Mouse (Mus musculus) heart, postnatal 0 days (tissue): ENCODE data around the gene Spata20. TPM values are rescaled to one million over a fixed set of nuclear protein-coding genes. Genes with fewer than 3 reads are reported as not detected.

ENCODE experiments used
- ATAC-seq: fragments of 200-750 bp; cut with Nextera tagmentation; 2 replicates; pipeline ENCODE4 v1.8.0; 2017; ENCODE audit warnings: low read depth, moderate number of reproducible peaks, moderate library complexity; ENCODE audit not compliant: insufficient read depth
- DNase-seq: peaks from one replicate; pipeline ENCODE4 v3.0.0-alpha.2; 2016; ENCODE audit warnings: low spot score
- H3K27ac ChIP-seq: fragments of 300-500 bp; sonication (generic); 2 replicates; pipeline ENCODE4 v1.5.1; 2014; ENCODE audit warnings: low read depth, mild to moderate bottlenecking
- H3K27me3 ChIP-seq: fragments of 300-500 bp; sonication (generic); 2 replicates; pipeline ENCODE4 v1.6.1; 2014; ENCODE audit warnings: low read length, mixed read lengths; ENCODE audit not compliant: control insufficient read depth, insufficient read depth
- H3K36me3 ChIP-seq: fragments of 300-500 bp; sonication (generic); replicated peaks from 2 replicates; pipeline ENCODE4 v1.6.1; 2014; ENCODE audit warnings: low read length, mixed read lengths; ENCODE audit not compliant: control insufficient read depth, insufficient read depth
- H3K4me1 ChIP-seq: fragments of 300-500 bp; sonication (generic); 2 replicates; pipeline ENCODE4 v1.6.1; 2014; ENCODE audit warnings: antibody characterized with exemption; ENCODE audit not compliant: control insufficient read depth, insufficient read depth
- H3K4me2 ChIP-seq: fragments of 300-500 bp; sonication (generic); 2 replicates; pipeline ENCODE4 v1.6.1; 2014; ENCODE audit warnings: low read depth, mild to moderate bottlenecking, low read length, moderate library complexity
- H3K4me3 ChIP-seq: fragments of 300-500 bp; sonication (generic); 2 replicates; pipeline ENCODE4 v1.5.1; 2014; ENCODE audit warnings: low read depth, low read length
- H3K9ac ChIP-seq: fragments of 300-500 bp; sonication (generic); replicated peaks from 2 replicates; pipeline ENCODE4 v1.6.1; 2014; ENCODE audit warnings: low read depth, low read length, mixed read lengths
- H3K9me3 ChIP-seq: fragments of 300-500 bp; sonication (generic); replicated peaks from 2 replicates; pipeline ENCODE4 v1.6.1; 2016; ENCODE audit warnings: low read length; ENCODE audit not compliant: control insufficient read depth
- CTCF ChIP-seq: IDR thresholded peaks from 2 replicates; pipeline ENCODE4 v1.5.1; 2016; ENCODE audit warnings: antibody characterized with exemption, control low read depth, low read depth
- EP300 ChIP-seq: IDR thresholded peaks from 2 replicates; pipeline ENCODE4 v1.6.1; 2016; ENCODE audit warnings: antibody characterized with exemption, low read depth
- WGBS: fragments of 180-500 bp; shearing (Covaris S2); extraction: QIAGEN DNeasy Blood & Tissue Kit; methylation state at CpG from one replicate; pipeline ENCODE4 v1.1.7; 2014; 5-methylcytosine and 5-hydroxymethylcytosine counted together
- polyA plus RNA-seq: library from polyadenylated mRNA; unstranded; fragments of >200 nt; fragmentation: Nextera tagmentation; extraction: Ambion mirVana; gene quantifications from 2 replicates; pipeline ENCODE4 v1.2.1, GENCODE M21; 2015
- total RNA-seq: library from RNA; depleted of rRNA; stranded (reverse); fragments of >200 nt; gene quantifications from 2 replicates; pipeline ENCODE4 v1.2.3, GENCODE M21; 2014; ENCODE audit warnings: low replicate concordance

Gene Spata20
- total and polyA plus RNA-seq, 2 experiments from 2014 or later = 0.56 TPM; not detected in 1

DNA sequence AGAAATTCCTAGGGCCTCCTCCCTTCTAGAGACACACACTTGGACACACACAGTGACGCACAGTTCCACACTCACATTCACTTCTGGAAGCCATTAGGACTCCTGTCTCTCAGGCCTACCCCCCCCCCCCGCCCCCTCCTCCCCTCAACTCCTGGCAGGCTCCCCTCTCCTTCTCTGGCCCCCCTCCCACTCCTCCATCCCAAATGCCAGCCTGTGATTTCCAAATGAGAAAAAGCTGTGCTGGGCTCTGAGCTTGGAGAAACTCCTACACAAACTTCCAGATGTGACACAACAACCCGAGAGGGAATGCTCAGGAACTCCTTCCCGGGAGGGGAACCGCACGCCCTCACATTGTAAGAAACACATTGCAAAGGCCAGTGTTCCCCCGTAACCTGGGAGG lies 15.6 kb downstream of the Spata20 start:
- no peak overlapping the region for H3K27ac ChIP-seq
- 49% methylated on average over 7 of the region's 7 CpGs for WGBS

DNA sequence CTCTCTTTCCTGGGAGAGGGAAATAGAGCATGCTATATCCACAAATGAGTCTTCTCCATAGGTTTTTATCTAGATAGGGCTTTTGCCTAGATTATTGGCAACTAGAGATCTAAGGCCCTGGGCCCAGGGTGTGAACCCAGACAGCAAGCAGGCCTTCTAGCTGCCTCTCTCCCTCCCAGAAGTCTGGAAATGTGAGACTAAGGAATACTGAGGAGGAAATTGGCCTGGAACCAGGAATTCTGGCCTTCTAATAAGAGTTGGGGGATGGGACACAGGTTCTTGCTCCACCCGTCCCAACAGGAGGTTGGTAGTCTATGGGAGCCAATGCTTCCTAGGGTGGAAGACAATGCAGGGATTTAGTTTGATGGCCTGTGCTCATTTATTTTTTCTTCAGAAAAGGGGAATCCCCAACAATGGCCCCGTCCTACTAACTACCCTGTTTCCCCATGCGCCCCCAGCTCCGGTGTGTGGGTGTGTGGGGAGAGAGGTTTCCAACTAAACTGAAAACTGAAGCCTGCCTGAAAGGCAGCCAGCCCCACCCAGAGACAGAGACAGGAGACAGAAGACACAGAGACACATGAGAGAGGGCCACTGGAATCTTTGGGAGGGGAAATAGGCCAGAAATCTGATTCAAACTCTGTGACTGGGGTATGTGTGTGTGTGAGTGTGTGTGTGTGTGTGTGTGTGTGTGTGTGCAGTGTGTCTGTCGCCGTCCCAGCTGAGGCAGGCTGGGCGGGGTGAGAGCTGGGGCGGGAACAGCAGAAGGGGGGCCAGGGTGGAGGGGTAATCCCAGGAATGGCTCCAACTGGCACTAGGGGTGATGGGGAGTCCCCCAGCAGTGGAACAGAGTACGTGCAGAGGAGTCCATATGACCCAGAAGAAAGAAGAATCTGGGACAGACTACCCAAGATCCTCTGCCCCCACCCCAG lies 16.6 kb downstream of the Spata20 start:
- no peak overlapping the region for H3K9ac ChIP-seq
- no peak overlapping the region for H3K4me3 ChIP-seq
- no peak for DNase-seq
- no peak for ATAC-seq
- no peak overlapping the region for H3K4me2 ChIP-seq
- TF ChIP-seq CTCF = no peak
- no peak for TF ChIP-seq EP300
- H3K36me3 ChIP-seq = no peaks in the 10 kb centered on the region
- H3K4me1 ChIP-seq = peaks cover 31% of the 10 kb centered on the region
- peaks cover 18% of the 10 kb centered on the region for H3K27me3 ChIP-seq
- H3K9me3 ChIP-seq = no peaks in the 10 kb centered on the region
- H3K27ac ChIP-seq = no peak overlapping the region
- 55% methylated on average over 9 of the region's 9 CpGs for WGBS

More for the DNA sequence above, 15.6 kb downstream of the Spata20 start:
- Histone ChIP-seq H3K9ac (no peak overlapping the region), H3K4me3 (no peak overlapping the region), H3K4me1 (peaks cover 25% of the 10 kb centered on the region), H3K9me3 (no peaks in the 10 kb centered on the region), H3K4me2 (no peak overlapping the region), H3K27me3 (peaks cover 28% of the 10 kb centered on the region), H3K36me3 (no peaks in the 10 kb centered on the region)
- no peak for TF ChIP-seq CTCF
- TF ChIP-seq EP300 = no peak
- DNase-seq (no peak), ATAC-seq (no peak)

DNA sequence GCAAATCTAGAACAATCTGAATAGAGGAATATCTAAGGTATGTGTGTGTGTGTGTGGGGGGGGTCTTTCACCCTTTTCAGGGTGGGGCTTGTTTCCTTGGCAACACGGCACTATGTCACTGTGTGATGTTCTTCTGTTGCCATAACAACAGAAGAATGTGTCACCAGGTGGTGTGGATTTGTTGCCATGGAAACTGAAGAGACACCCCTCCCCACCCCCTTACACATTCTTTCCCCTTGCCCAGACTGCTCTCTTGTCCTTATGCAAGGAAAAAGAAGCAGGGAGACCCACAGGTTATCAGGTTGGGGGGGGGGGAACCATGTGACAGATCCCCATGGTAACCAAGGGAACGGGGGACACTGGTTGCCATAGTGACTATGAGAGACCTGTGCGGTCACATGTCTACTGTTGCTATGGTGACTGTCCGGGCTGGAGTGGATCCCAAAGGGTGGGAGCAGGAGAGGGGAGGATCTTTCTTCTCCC lies 17.4 kb downstream of the Spata20 start:
- ATAC-seq = no peak

DNA sequence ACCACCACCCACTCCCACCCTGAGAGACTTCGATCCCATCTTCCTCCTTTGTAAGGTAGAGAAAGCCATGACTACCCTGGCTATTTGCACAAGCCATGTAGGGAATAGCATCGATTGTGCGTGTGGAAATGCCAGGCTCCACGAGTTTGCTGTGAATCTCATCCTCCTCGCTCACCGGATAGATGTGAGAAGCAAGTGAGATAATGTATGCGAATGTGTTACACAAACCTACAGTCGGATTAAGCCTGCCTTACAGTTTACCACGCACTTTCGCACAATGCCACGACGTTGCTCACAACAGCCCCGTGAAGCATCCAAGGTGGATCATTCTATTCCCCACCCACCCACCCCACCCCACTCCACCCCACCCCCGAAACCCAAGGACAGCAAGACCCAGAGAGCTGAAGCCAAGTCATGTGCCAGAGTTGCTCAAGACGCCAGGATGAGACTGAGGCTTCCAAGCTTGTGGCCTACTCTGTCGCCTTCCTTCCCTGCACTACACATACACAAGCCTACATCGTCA lies 19.6 kb downstream of the Spata20 start:
- H3K27me3 ChIP-seq = peaks cover 1% of the 10 kb centered on the region; the same call in 1 of the 2 replicates
- 89% methylated on average over 17 of the region's 17 CpGs for WGBS
- H3K4me1 ChIP-seq = peaks cover 27% of the 10 kb centered on the region
- H3K36me3 ChIP-seq = no peaks in the 10 kb centered on the region
- TF ChIP-seq CTCF (no peak), EP300 (no peak)
- H3K4me2 ChIP-seq = no peak overlapping the region
- DNase-seq (no peak), ATAC-seq (no peak)
- H3K27ac ChIP-seq = no peak overlapping the region
- H3K9ac ChIP-seq = no peak overlapping the region
- no peaks in the 10 kb centered on the region for H3K9me3 ChIP-seq
- H3K4me3 ChIP-seq = no peak overlapping the region

More for the DNA sequence above, 17.4 kb downstream of the Spata20 start:
- no peak for TF ChIP-seq EP300
- no peak for TF ChIP-seq CTCF
- H3K27me3 ChIP-seq = peaks cover 16% of the 10 kb centered on the region
- DNase-seq = no peak
- H3K4me3 ChIP-seq = no peak overlapping the region
- no peak overlapping the region for H3K4me2 ChIP-seq
- H3K4me1 ChIP-seq = peaks cover 29% of the 10 kb centered on the region
- 42% methylated on average over 4 of the region's 4 CpGs for WGBS
- no peak overlapping the region for H3K9ac ChIP-seq
- no peak overlapping the region for H3K27ac ChIP-seq
- H3K9me3 ChIP-seq = no peaks in the 10 kb centered on the region
- H3K36me3 ChIP-seq = no peaks in the 10 kb centered on the region

DNA sequence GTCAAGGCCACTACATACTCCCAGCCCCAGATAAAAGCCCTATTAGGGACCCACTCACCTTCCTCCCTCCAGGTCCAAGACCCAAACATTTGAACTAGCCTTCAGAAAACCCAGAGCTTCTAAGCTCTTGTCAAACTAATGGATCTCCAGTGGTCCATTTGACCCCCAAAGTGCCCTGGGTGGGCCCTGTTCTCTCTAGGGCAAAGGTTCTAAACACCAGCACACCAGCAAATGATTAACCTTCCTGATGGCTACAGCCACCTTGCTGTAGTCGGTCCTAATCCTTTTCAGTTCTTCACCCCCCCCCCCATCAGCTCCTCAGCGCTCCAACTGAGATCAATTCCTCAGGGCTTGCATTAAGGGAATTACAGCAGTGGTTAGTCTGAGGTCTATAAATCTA lies 21.8 kb downstream of the Spata20 start:
- Histone ChIP-seq H3K9ac (no peak overlapping the region), H3K27ac (no peak overlapping the region), H3K36me3 (no peaks in the 10 kb centered on the region), H3K4me2 (no peak overlapping the region), H3K27me3 (no peaks in the 10 kb centered on the region), H3K4me1 (peaks cover 21% of the 10 kb centered on the region), H3K4me3 (no peak overlapping the region), H3K9me3 (no peaks in the 10 kb centered on the region)
- WGBS = 71% methylated on average over 2 of the region's 2 CpGs
- ATAC-seq = no peak
- DNase-seq = no peak
- TF ChIP-seq EP300 (no peak), CTCF (no peak)
